Mouse (Mus musculus) liver, adult 2 months (tissue): Measurements from ENCODE around the gene Tcf20. TPM values are rescaled to one million over a fixed set of nuclear protein-coding genes. Genes with fewer than 3 reads are reported as not detected.

Source experiments
- DNase-seq: peaks from one replicate; pipeline ENCODE4 v3.0.0-alpha.2; 2011; ENCODE audit warnings: low read depth, low spot score; ENCODE audit errors: extremely low read depth
- H3K27ac ChIP-seq: fragments of 200-500 bp; replicated peaks from 2 replicates; pipeline ENCODE4 v1.5.1; 2012; ENCODE audit warnings: low read depth, mild to moderate bottlenecking, control low read depth, inconsistent platforms, low read length; ENCODE audit not compliant: insufficient read depth
- H3K27me3 ChIP-seq: fragments of 200-500 bp; 2 replicates; pipeline ENCODE4 v1.6.1; 2012; ENCODE audit warnings: mild to moderate bottlenecking, moderate library complexity, low read length, inconsistent platforms; ENCODE audit not compliant: control insufficient read depth, insufficient read depth
- H3K36me3 ChIP-seq: fragments of 200-500 bp; 2 replicates; pipeline ENCODE4 v1.6.1; 2012; ENCODE audit warnings: low read length, inconsistent platforms; ENCODE audit not compliant: control insufficient read depth, insufficient read depth
- H3K4me1 ChIP-seq: fragments of 200-500 bp; 2 replicates; pipeline ENCODE4 v1.6.1; 2011; ENCODE audit warnings: low read length; ENCODE audit not compliant: control insufficient read depth, insufficient read depth
- H3K4me3 ChIP-seq: fragments of 200-500 bp; 2 replicates; pipeline ENCODE4 v1.5.1; 2011; ENCODE audit warnings: low read depth, mild to moderate bottlenecking, control low read depth, low read length, moderate library complexity; ENCODE audit not compliant: insufficient read depth
- H3K79me2 ChIP-seq: fragments of 200-500 bp; 2 replicates; pipeline ENCODE4 v1.6.1; 2012; ENCODE audit warnings: inconsistent platforms, mild to moderate bottlenecking, low read length, moderate library complexity; ENCODE audit not compliant: control insufficient read depth, insufficient read depth
- H3K9ac ChIP-seq: fragments of 200-500 bp; 2 replicates; pipeline ENCODE4 v1.6.1; 2012; ENCODE audit warnings: low read depth, mild to moderate bottlenecking, control low read depth, inconsistent platforms, low read length
- CTCF ChIP-seq: fragments of 200-500 bp; IDR thresholded peaks from 2 replicates; pipeline ENCODE4 v1.5.1; 2011; ENCODE audit warnings: low read depth, low read length, control low read depth
- POLR2A ChIP-seq: fragments of 200-500 bp; IDR thresholded peaks from 2 replicates; pipeline ENCODE4 v1.6.1; 2011; ENCODE audit warnings: low read length, control low read depth; ENCODE audit not compliant: insufficient read depth; ENCODE audit errors: extremely low read depth
- WGBS: fragments of 180-500 bp; shearing (Covaris S2); methylation state at CpG from one replicate; pipeline ENCODE4 v1.1.7; 2018; 5-methylcytosine and 5-hydroxymethylcytosine counted together
- polyA plus RNA-seq: library from polyadenylated mRNA; depleted of rRNA; stranded (reverse); fragments of >200 nt; gene quantifications from 2 replicates; pipeline ENCODE4 v1.2.3, GENCODE M21; 2012
- total RNA-seq: library from RNA; depleted of rRNA; stranded (reverse); fragments of >200 nt; gene quantifications from 2 replicates; pipeline ENCODE4 v1.2.3, GENCODE M21; 2014

The Tcf20 gene
- total and polyA plus RNA-seq, 2 experiments: 8.7 to 22.6 TPM

- no peak for TF ChIP-seq POLR2A
- 96% methylated on average over 3 of the region's 4 CpGs for WGBS
- Histone ChIP-seq H3K79me2 (peaks cover 2% of the 10 kb centered on the region; the same call in 1 of the 2 replicates), H3K27ac (no peak overlapping the region), H3K4me3 (no peak overlapping the region), H3K9ac (no peak overlapping the region), H3K4me1 (no peaks in the 10 kb centered on the region), H3K27me3 (no peaks in the 10 kb centered on the region), H3K36me3 (peaks cover 2% of the 10 kb centered on the region)
- no peak for DNase-seq
These were observed 165.3 kb downstream of the Tcf20 start for GRCm38 (mm10) chr15:82822347-82822746.

GRCm38 (mm10) chr15:82821657-82822056 lies 166.0 kb downstream of the Tcf20 start:
- no peak overlapping the region for H3K4me3 ChIP-seq
- TF ChIP-seq CTCF (no peak), POLR2A (no peak)
- 96% methylated on average over 1 of the region's 1 CpGs for WGBS
- peaks cover 2% of the 10 kb centered on the region for H3K36me3 ChIP-seq
- DNase-seq: no peak
- no peak overlapping the region for H3K27ac ChIP-seq
- H3K4me1 ChIP-seq: no peaks in the 10 kb centered on the region
- peaks cover 2% of the 10 kb centered on the region; the same call in 1 of the 2 replicates for H3K79me2 ChIP-seq
- H3K9ac ChIP-seq: no peak overlapping the region
- no peaks in the 10 kb centered on the region for H3K27me3 ChIP-seq

- no peak for DNase-seq
- Histone ChIP-seq H3K27ac (no peak overlapping the region), H3K9ac (no peak overlapping the region), H3K79me2 (no peaks in the 10 kb centered on the region), H3K4me3 (no peak overlapping the region), H3K36me3 (peaks cover 14% of the 10 kb centered on the region; the same call in 1 of the 2 replicates), H3K4me1 (no peaks in the 10 kb centered on the region), H3K27me3 (no peaks in the 10 kb centered on the region)
- WGBS: 87% methylated on average over 4 of the region's 4 CpGs
- TF ChIP-seq POLR2A (no peak), CTCF (no peak)
These were observed 172.4 kb downstream of the Tcf20 start for GRCm38 (mm10) chr15:82815296-82815695.

GRCm38 (mm10) chr15:82814806-82815205 lies 172.9 kb downstream of the Tcf20 start:
- no peak overlapping the region for H3K4me3 ChIP-seq
- peak; percentile 55 for DNase-seq
- TF ChIP-seq POLR2A: no peak
- peak; percentile 79 for TF ChIP-seq CTCF
- H3K79me2 ChIP-seq: no peaks in the 10 kb centered on the region
- no peak overlapping the region for H3K9ac ChIP-seq
- no peaks in the 10 kb centered on the region for H3K4me1 ChIP-seq
- 62% methylated on average over 4 of the region's 4 CpGs for WGBS
- peaks cover 14% of the 10 kb centered on the region; the same call in 1 of the 2 replicates for H3K36me3 ChIP-seq
- H3K27ac ChIP-seq: no peak overlapping the region
- H3K27me3 ChIP-seq: no peaks in the 10 kb centered on the region

GRCm38 (mm10) chr15:82814321-82814720 lies 173.4 kb downstream of the Tcf20 start:
- Histone ChIP-seq H3K27ac (no peak overlapping the region), H3K36me3 (peaks cover 14% of the 10 kb centered on the region; the same call in 1 of the 2 replicates), H3K4me3 (no peak overlapping the region), H3K79me2 (no peaks in the 10 kb centered on the region), H3K9ac (no peak overlapping the region), H3K4me1 (no peaks in the 10 kb centered on the region), H3K27me3 (no peaks in the 10 kb centered on the region)
- WGBS: 87% methylated on average over 7 of the region's 7 CpGs
- TF ChIP-seq CTCF (no peak), POLR2A (no peak)
- DNase-seq: no peak

- no peak for DNase-seq
- Histone ChIP-seq H3K4me3 (no peak overlapping the region), H3K36me3 (peaks cover 14% of the 10 kb centered on the region; the same call in 1 of the 2 replicates), H3K27me3 (no peaks in the 10 kb centered on the region), H3K4me1 (no peaks in the 10 kb centered on the region), H3K9ac (no peak overlapping the region), H3K79me2 (no peaks in the 10 kb centered on the region), H3K27ac (no peak overlapping the region)
- 75% methylated on average over 1 of the region's 1 CpGs for WGBS
- TF ChIP-seq CTCF (no peak), POLR2A (no peak)
These were observed 177.1 kb downstream of the Tcf20 start for GRCm38 (mm10) chr15:82810556-82810955.
